Mouse (Mus musculus) lung, postnatal 0 days (tissue): ENCODE data around the gene Anks1.

Experiments used
- CTCF ChIP-seq: IDR thresholded peaks from 2 replicates; pipeline ENCODE4 v1.5.1; 2016; ENCODE audit warnings: antibody characterized with exemption, mild to moderate bottlenecking
- EP300 ChIP-seq: IDR thresholded peaks from 2 replicates; pipeline ENCODE4 v1.6.1; 2016; ENCODE audit warnings: antibody characterized with exemption, mild to moderate bottlenecking, control low read depth

DNA sequence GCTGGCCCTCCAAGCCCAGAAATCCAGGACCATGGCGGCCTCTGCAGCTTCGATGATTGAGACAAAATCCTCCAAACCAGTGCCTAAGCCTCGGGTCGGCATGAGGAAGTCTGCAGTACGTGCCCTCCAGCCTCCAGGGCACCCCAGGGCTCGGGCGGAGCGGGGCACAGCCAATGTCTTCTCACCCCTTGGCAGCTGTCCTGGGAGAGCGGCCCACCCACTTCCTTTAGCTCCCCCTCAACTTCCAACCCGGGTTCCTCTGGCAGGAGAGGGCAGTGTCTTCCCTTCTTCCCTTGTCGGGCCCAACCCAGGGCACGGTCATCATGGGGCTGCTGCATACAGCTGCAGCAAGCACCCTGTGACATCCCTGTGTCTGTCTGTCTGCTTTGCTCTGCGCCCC, 149.2 kb downstream of the Anks1 start:
- TF ChIP-seq CTCF = peak; percentile 19; the same call in 1 of the 2 replicates
- no peak for TF ChIP-seq EP300
